Mouse (Mus musculus): Measurements from ENCODE around the gene Fbln2.

Fbln2 gene

GRCm38 (mm10) chr6:91307972-91308371 lies 95.7 kb downstream of the Fbln2 start:
- in situ Hi-C loops (cut with MboI, MseI) = no loop called here

DNA sequence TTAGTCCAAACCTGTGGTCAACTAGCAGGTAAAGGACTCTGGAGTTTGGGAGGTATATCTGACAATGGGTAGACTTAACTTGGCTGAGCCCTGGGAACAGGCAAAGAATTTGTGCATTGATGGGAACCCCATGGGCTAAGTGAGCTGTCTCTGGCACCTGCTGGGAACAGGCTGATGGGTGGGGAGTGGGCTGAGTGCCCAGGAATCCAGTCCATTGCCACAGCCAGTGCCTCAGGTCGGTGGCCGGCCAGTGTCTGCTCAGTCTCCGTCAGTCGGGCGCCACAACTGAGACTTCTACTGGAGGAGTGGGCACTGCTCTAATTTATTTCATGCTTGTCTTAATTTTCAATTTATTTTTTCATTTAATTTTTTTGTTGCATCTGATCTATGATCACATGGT lies 98.9 kb downstream of the Fbln2 start:
- in situ Hi-C loops (cut with MboI, MseI) = loop anchor here in 1 of 2 experiments (5.0 kb wide), 1 partner anchor 41 kb away; no protein-coding TSS in a partner anchor

GRCm38 (mm10) chr6:91312491-91312890 lies 100.2 kb downstream of the Fbln2 start:
- in situ Hi-C loops (cut with MboI, MseI) = loop anchor here in 1 of 2 experiments (5.0 kb wide), 1 partner anchor 40 kb away; no protein-coding TSS in a partner anchor

All from T-helper 17 cell (primary cell).